In genomic region chr11:50081365-50082190, GRCm38 (mm10) we compare ENCODE assay signal across 13 mouse cellular contexts.
"Had no signal": no experiment of that assay in that cellular context is flagged by ENCODE, and none has a peak within 500 bp of the region (broad histone marks: within the 10 kb centered on the region; RNA-seq: fewer than 3 reads in every experiment).

No protein-coding gene starts in this region.

- H3K9ac ChIP-seq: liver, embryonic 14.5 days; lung, embryonic 14.5 days; midbrain, embryonic 12.5 days; midbrain, embryonic 15.5 days; neural tube, embryonic 12.5 days; stomach, embryonic 15.5 days had no signal

- H3K4me3 ChIP-seq: midbrain, embryonic 12.5 days; midbrain, embryonic 15.5 days; neural tube, embryonic 12.5 days; stomach, embryonic 15.5 days had no signal

- ATAC-seq: midbrain, embryonic 15.5 days had no signal

- DNase-seq: lung, adult 18-20 months; lung, embryonic 14.5 days; lung, postnatal 10 days; lung, postnatal 4 days; right cerebral cortex, postnatal 14 days; thymus, postnatal 14 days; thymus, postnatal 36 days had no signal

- H3K36me3 ChIP-seq: midbrain, embryonic 15.5 days; stomach, embryonic 15.5 days had no signal

- H3K4me2 ChIP-seq: lung, embryonic 14.5 days; midbrain, embryonic 12.5 days; midbrain, embryonic 15.5 days; neural tube, embryonic 12.5 days; stomach, embryonic 15.5 days had no signal

- H3K9me3 ChIP-seq: midbrain, embryonic 12.5 days; midbrain, embryonic 15.5 days; neural tube, embryonic 12.5 days; stomach, embryonic 15.5 days had no signal

- H3K27ac ChIP-seq: liver, embryonic 14.5 days; midbrain, embryonic 12.5 days; midbrain, embryonic 15.5 days; neural tube, embryonic 12.5 days; stomach, embryonic 15.5 days; stomach, postnatal 0 days had no signal

- H3K27me3 ChIP-seq: midbrain, embryonic 12.5 days; midbrain, embryonic 15.5 days; neural tube, embryonic 12.5 days; stomach, embryonic 15.5 days had no signal

- H3K4me1 ChIP-seq: midbrain, embryonic 12.5 days; neural tube, embryonic 12.5 days; stomach, embryonic 15.5 days had no signal
